Mouse (Mus musculus) stomach, embryonic 15.5 days (tissue): ENCODE measurements around the gene Steap3. TPM values are rescaled to one million over a fixed set of nuclear protein-coding genes. Genes with fewer than 3 reads are reported as not detected.

Source experiments
- ATAC-seq: fragments of 200-750 bp; cut with Nextera tagmentation; 2 replicates; pipeline ENCODE4 v1.8.0; 2017; ENCODE audit warnings: low read depth, moderate number of reproducible peaks, moderate TSS enrichment; ENCODE audit not compliant: insufficient read depth, low FRiP score
- H3K27ac ChIP-seq: fragments of 300-500 bp; sonication (generic); 2 replicates; pipeline ENCODE4 v1.5.1; 2015; ENCODE audit warnings: mild to moderate bottlenecking, inconsistent platforms
- H3K27me3 ChIP-seq: fragments of 300-500 bp; sonication (generic); replicated peaks from 2 replicates; pipeline ENCODE4 v1.6.1; 2015; ENCODE audit warnings: inconsistent platforms
- H3K36me3 ChIP-seq: fragments of 300-500 bp; sonication (generic); 2 replicates; pipeline ENCODE4 v1.6.1; 2015; ENCODE audit warnings: inconsistent platforms
- H3K4me1 ChIP-seq: fragments of 300-500 bp; sonication (generic); 2 replicates; pipeline ENCODE4 v1.6.1; 2015; ENCODE audit warnings: inconsistent platforms
- H3K4me2 ChIP-seq: fragments of 300-500 bp; sonication (generic); 2 replicates; pipeline ENCODE4 v1.6.1; 2015; ENCODE audit warnings: mild to moderate bottlenecking, inconsistent platforms
- H3K4me3 ChIP-seq: fragments of 300-500 bp; sonication (generic); replicated peaks from 2 replicates; pipeline ENCODE4 v1.5.1; 2015; ENCODE audit warnings: inconsistent platforms
- H3K9ac ChIP-seq: fragments of 300-500 bp; sonication (generic); 2 replicates; pipeline ENCODE4 v1.6.1; 2015; ENCODE audit warnings: inconsistent platforms
- H3K9me3 ChIP-seq: fragments of 300-500 bp; sonication (generic); 2 replicates; pipeline ENCODE4 v1.6.1; 2016; ENCODE audit warnings: inconsistent platforms
- WGBS: fragments of 180-500 bp; shearing (Covaris S2); methylation state at CpG from one replicate; pipeline ENCODE4 v1.1.7; 2015; 5-methylcytosine and 5-hydroxymethylcytosine counted together
- polyA plus RNA-seq: library from polyadenylated mRNA; unstranded; fragments of >200 nt; fragmentation: Nextera tagmentation; extraction: Ambion mirVana; gene quantifications from 2 replicates; pipeline ENCODE4 v1.2.1, GENCODE M21; 2015

Steap3 gene
- polyA plus RNA-seq, 1 experiment from 2014 or later = 7.3 TPM

DNA sequence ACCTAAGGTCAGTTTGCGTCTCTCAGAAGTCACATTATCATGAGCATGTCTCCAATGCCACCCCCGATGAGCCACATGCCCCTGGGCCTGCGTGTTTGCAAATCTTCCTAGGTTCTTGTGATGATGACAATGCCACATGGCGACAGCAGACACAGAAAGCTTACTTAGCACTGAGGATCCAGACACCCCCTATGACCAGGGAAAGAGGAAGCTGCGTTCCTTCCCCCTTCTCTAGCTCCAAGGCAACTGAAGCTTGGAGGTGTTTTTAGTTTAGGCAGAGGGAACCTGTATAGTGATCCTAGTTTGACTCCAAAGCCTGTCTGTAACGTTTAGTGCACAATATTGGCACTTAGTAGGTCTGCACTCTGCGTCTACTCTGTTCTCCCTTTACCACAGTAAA lies 102.2 kb downstream of the Steap3 start:
- no peak overlapping the region for H3K27ac ChIP-seq
- 81% methylated on average over 7 of the region's 7 CpGs for WGBS

DNA sequence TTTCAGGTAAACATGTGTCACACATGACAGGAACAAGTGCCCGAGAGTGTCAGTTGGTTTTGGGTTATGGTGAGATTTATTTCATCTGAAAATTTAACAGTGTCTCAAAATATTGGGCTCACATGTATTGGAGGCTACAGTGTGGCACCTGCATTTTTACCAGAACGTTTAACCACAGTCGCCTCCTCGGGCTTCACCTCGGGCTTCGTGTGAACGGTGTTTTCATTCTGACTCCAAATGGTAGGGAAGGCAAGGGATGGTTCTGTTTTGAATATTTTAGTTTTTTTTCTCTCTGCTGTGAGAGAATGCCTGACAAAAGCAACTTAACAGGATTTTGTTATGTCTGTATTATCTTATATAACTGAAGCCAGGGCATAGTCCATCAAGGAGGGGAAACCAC lies 103.8 kb downstream of the Steap3 start:
- Histone ChIP-seq H3K9me3 (no peaks in the 10 kb centered on the region), H3K27me3 (no peaks in the 10 kb centered on the region), H3K4me3 (no peak overlapping the region), H3K9ac (no peak overlapping the region), H3K36me3 (no peaks in the 10 kb centered on the region), H3K4me1 (no peaks in the 10 kb centered on the region), H3K27ac (no peak overlapping the region), H3K4me2 (no peak overlapping the region)
- ATAC-seq = no peak
- WGBS = 78% methylated on average over 7 of the region's 7 CpGs

More for the DNA sequence above, 102.2 kb downstream of the Steap3 start:
- Histone ChIP-seq H3K9ac (no peak overlapping the region), H3K9me3 (no peaks in the 10 kb centered on the region), H3K36me3 (no peaks in the 10 kb centered on the region), H3K4me3 (no peak overlapping the region), H3K4me1 (no peaks in the 10 kb centered on the region), H3K27me3 (no peaks in the 10 kb centered on the region), H3K4me2 (no peak overlapping the region)
- no peak for ATAC-seq

DNA sequence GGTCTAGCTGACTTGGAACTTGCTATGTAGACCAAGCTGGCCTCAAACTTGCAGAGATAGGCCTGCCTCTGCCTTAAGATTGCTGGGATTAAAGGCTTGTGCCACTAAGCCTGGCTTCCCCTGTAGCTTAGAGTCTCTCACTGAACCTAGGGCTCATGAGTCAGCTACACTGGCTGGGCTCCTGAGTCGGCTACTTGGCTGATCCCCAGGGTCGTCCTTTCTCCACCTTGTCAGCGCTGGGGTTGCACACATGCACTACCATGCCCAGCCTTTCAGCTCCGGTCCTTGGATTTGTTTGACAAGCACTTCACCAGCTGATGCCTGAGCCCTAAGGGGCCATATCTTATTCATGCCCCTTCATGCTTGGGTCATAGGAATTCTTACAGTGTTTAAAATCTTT lies 104.5 kb downstream of the Steap3 start:
- no peaks in the 10 kb centered on the region for H3K27me3 ChIP-seq
- no peaks in the 10 kb centered on the region for H3K9me3 ChIP-seq
- no peak overlapping the region for H3K4me3 ChIP-seq
- no peak for ATAC-seq
- H3K36me3 ChIP-seq = no peaks in the 10 kb centered on the region
- no peak overlapping the region for H3K27ac ChIP-seq
- no peaks in the 10 kb centered on the region for H3K4me1 ChIP-seq
- WGBS = 60% methylated on average over 4 of the region's 4 CpGs
- H3K4me2 ChIP-seq = no peak overlapping the region
- H3K9ac ChIP-seq = no peak overlapping the region

DNA sequence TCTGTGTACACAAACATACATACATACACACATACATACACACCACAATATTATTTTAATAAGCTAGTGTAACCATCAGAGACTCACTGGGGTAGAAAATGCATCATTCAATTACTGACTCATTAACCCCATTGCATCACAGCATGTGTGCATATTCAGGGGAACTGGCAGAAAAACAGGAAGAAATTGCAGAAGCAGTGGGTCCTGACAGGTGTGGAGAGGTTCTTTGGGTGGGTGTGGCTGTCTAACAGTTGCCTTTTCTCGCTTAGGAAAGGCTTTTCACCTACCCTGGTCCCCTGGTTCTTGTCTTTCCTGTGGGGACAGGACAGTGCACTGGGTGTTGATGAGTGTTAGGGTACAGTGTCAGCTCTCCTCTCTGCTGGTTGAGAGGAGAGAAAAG lies 109.9 kb downstream of the Steap3 start:
- 63% methylated on average over 1 of the region's 1 CpGs for WGBS
- H3K4me1 ChIP-seq = no peaks in the 10 kb centered on the region
- H3K9ac ChIP-seq = no peak overlapping the region
- ATAC-seq = no peak
- no peak overlapping the region for H3K27ac ChIP-seq
- H3K27me3 ChIP-seq = no peaks in the 10 kb centered on the region
- no peak overlapping the region for H3K4me2 ChIP-seq
- H3K9me3 ChIP-seq = no peaks in the 10 kb centered on the region
- H3K4me3 ChIP-seq = no peak overlapping the region
- H3K36me3 ChIP-seq = no peaks in the 10 kb centered on the region

- 87% methylated on average over 5 of the region's 5 CpGs for WGBS
- H3K27ac ChIP-seq = no peak overlapping the region
- no peak overlapping the region for H3K4me2 ChIP-seq
- H3K9ac ChIP-seq = no peak overlapping the region
- H3K4me3 ChIP-seq = no peak overlapping the region
- H3K4me1 ChIP-seq = no peaks in the 10 kb centered on the region
- no peaks in the 10 kb centered on the region for H3K36me3 ChIP-seq
- H3K27me3 ChIP-seq = no peaks in the 10 kb centered on the region
- no peaks in the 10 kb centered on the region for H3K9me3 ChIP-seq
- ATAC-seq = no peak
Measured at GRCm38 (mm10) chr1:120161502-120161901, 111.0 kb downstream of the Steap3 start.

- Histone ChIP-seq H3K4me3 (no peak overlapping the region), H3K36me3 (no peaks in the 10 kb centered on the region), H3K9me3 (no peaks in the 10 kb centered on the region), H3K4me2 (no peak overlapping the region), H3K27ac (no peak overlapping the region), H3K9ac (no peak overlapping the region), H3K27me3 (no peaks in the 10 kb centered on the region), H3K4me1 (no peaks in the 10 kb centered on the region)
- 79% methylated on average over 9 of the region's 9 CpGs for WGBS
- no peak for ATAC-seq
Measured at GRCm38 (mm10) chr1:120158474-120159127, 113.9 kb downstream of the Steap3 start.

DNA sequence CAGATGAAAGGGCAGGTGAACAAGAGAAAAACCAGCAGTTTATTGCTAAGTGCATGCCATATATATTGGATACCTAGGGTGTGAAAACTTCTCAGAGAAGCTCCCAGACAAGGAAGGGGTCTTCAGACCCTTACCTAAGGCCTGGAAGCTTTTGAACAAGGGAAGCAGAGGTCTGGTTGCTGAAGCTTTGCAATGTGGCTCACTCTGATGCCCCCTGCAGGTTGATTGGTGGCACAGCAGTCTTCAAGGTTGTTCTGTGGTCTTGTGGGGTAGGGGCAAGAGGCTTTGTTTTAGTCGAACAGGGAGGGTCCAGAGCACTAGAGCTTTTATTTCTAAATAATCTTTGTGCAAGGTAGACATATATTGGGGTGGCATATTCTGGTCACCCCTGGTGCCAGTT lies 117.2 kb downstream of the Steap3 start:
- H3K27ac ChIP-seq = no peak overlapping the region
- WGBS = 17% methylated on average over 1 of the region's 1 CpGs

DNA sequence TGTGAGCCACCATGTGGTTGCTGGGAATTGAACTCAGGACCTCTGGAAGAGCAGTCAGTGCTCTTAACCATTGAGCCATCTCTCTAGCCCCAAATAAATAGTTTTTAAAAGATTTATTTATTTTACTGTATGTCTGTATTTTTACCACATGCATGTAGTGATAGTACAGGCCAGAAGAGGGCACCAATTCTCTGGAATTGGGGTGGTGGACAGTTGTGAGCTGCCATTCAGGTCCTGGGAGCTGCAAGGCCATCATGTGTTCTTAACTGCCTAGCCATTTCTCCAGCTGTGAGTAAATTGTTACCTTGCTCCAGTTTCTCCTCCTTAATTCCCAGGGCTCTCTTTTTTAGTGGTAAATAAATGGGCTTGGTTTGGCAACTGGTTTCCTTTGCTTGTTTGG lies 118.3 kb downstream of the Steap3 start:
- ATAC-seq = no peak
- no peaks in the 10 kb centered on the region for H3K4me1 ChIP-seq
- H3K36me3 ChIP-seq = no peaks in the 10 kb centered on the region
- no peak overlapping the region for H3K4me2 ChIP-seq
- H3K27me3 ChIP-seq = no peaks in the 10 kb centered on the region
- no peak overlapping the region for H3K27ac ChIP-seq
- H3K4me3 ChIP-seq = no peak overlapping the region
- no peaks in the 10 kb centered on the region for H3K9me3 ChIP-seq
- no peak overlapping the region for H3K9ac ChIP-seq

More for the DNA sequence above, 117.2 kb downstream of the Steap3 start:
- no peaks in the 10 kb centered on the region for H3K36me3 ChIP-seq
- H3K4me1 ChIP-seq = no peaks in the 10 kb centered on the region
- H3K4me3 ChIP-seq = no peak overlapping the region
- no peak overlapping the region for H3K4me2 ChIP-seq
- H3K9me3 ChIP-seq = no peaks in the 10 kb centered on the region
- no peaks in the 10 kb centered on the region for H3K27me3 ChIP-seq
- no peak overlapping the region for H3K9ac ChIP-seq
- ATAC-seq = no peak

DNA sequence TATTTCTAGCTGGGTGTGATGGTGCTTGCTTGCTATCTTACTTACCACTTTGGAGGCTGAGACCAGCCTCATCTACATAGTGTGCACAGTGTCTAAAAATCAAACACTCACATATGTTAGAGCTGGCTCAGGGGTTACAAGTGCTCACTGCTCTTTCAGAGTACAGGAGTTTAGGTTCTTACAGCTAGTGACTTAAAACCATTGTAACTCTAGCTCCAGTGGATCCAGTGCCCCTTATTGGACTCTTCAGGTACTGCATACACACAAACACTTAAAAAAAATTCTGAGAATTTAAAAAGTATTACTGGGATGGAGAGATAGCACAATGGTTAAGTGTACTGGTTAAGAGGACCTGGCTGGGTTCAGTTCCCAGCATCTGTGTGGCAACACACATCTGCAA lies 125.5 kb downstream of the Steap3 start:
- Histone ChIP-seq H3K4me2 (no peak overlapping the region), H3K9me3 (no peaks in the 10 kb centered on the region), H3K4me3 (no peak overlapping the region), H3K9ac (no peak overlapping the region), H3K27ac (no peak overlapping the region), H3K4me1 (no peaks in the 10 kb centered on the region), H3K27me3 (no peaks in the 10 kb centered on the region), H3K36me3 (no peaks in the 10 kb centered on the region)
- no peak for ATAC-seq

DNA sequence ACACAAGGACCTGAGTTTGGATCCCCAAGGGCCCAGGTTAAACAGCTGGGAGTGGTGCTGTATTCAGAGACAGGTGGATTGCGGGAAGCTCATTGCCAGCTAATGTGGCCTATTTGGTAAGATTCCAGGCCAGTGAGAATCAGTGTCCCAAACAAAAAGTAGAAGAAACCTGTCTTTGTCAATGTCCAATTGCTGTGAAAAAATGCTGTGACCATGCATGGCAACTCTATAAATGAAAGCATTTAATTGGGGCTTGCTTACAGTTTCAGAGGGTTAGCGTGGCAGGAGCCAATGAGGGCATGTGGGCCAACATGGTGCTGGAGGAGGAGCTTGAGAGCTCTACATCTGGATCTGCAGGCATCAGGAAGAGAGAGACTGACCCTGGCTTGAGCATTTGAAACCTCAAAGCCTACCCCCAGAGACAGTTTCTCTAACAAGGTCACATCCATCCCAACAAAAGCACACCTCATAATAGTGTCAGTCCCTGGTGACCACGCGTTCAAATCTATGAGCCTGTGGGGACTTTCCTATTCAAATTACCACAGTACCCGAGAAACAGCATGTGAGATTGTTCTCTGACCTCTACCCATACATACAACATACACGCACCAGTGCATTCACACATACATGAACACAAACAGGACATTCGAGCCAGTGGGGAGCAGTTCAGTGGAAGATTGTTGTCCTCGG lies 126.8 kb downstream of the Steap3 start:
- Histone ChIP-seq H3K9ac (no peak overlapping the region), H3K4me2 (no peak overlapping the region), H3K4me1 (no peaks in the 10 kb centered on the region), H3K4me3 (no peak overlapping the region), H3K9me3 (no peaks in the 10 kb centered on the region), H3K27ac (no peak overlapping the region), H3K36me3 (no peaks in the 10 kb centered on the region), H3K27me3 (no peaks in the 10 kb centered on the region)
- WGBS = 87% methylated on average over 8 of the region's 8 CpGs
- no peak for ATAC-seq

DNA sequence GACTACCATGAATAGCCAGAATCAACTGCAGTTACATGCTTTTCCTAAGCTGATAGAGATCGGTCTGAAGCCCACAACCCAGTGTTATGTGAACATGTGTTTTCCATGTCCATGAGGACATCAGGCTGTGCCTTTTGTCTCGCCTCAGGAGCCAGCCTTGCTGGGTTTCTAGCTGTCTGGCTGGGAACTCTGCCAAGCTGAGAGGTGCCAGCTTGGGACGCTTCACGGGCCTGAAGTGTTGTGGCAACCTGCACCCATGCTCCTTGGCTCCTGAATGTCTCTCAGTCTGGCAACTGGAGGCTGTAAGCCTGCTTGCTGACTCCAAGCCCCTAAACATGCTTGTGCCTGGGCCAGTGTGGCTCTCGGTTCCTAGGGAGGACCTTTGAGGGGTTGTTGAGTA lies 130.0 kb downstream of the Steap3 start:
- H3K27ac ChIP-seq = no peak overlapping the region
- no peaks in the 10 kb centered on the region for H3K36me3 ChIP-seq
- 83% methylated on average over 5 of the region's 5 CpGs for WGBS
- H3K9ac ChIP-seq = no peak overlapping the region
- no peak overlapping the region for H3K4me3 ChIP-seq
- no peak for ATAC-seq
- no peaks in the 10 kb centered on the region for H3K27me3 ChIP-seq
- no peak overlapping the region for H3K4me2 ChIP-seq
- H3K4me1 ChIP-seq = no peaks in the 10 kb centered on the region
- no peaks in the 10 kb centered on the region for H3K9me3 ChIP-seq
